Mouse (Mus musculus) limb, embryonic 11.5 days (tissue): ENCODE measurements around the gene Dgkq. TPM values are rescaled to one million over a fixed set of nuclear protein-coding genes. Genes with fewer than 3 reads are reported as not detected.
A peak's percentile ranks its signal among the peaks of the same experiment; 100 is the strongest.

Source experiments
- ATAC-seq: fragments of 200-750 bp; cut with Nextera tagmentation; 2 replicates; pipeline ENCODE4 v1.8.0; 2017; ENCODE audit warnings: low read depth; ENCODE audit not compliant: insufficient number of reproducible peaks, low FRiP score, low TSS enrichment
- DNase-seq: peaks from one replicate; pipeline ENCODE4 v3.0.0-alpha.2; 2015; ENCODE audit warnings: low spot score
- H3K27ac ChIP-seq: fragments of 300-500 bp; sonication (generic); replicated peaks from 2 replicates; pipeline ENCODE4 v1.5.1; 2014; ENCODE audit warnings: low read depth, mild to moderate bottlenecking, low read length
- H3K27me3 ChIP-seq: fragments of 300-500 bp; sonication (generic); 2 replicates; pipeline ENCODE4 v1.6.1; 2014; ENCODE audit warnings: mild to moderate bottlenecking, low read length, mixed read lengths; ENCODE audit not compliant: control insufficient read depth, insufficient read depth
- H3K36me3 ChIP-seq: fragments of 300-500 bp; sonication (generic); 2 replicates; pipeline ENCODE4 v1.6.1; 2014; ENCODE audit warnings: mild to moderate bottlenecking, low read length, moderate library complexity, mixed read lengths; ENCODE audit not compliant: control insufficient read depth, insufficient read depth
- H3K4me1 ChIP-seq: fragments of 300-500 bp; sonication (generic); 2 replicates; pipeline ENCODE4 v1.6.1; 2014; ENCODE audit warnings: low read length, mixed read lengths; ENCODE audit not compliant: control insufficient read depth, insufficient read depth
- H3K4me2 ChIP-seq: fragments of 300-500 bp; sonication (generic); 2 replicates; pipeline ENCODE4 v1.6.1; 2014; ENCODE audit warnings: low read depth, mild to moderate bottlenecking, moderate library complexity; ENCODE audit not compliant: severe bottlenecking
- H3K4me3 ChIP-seq: fragments of 300-500 bp; sonication (generic); 2 replicates; pipeline ENCODE4 v1.5.1; 2014; ENCODE audit warnings: low read depth, low read length
- H3K9ac ChIP-seq: fragments of 300-500 bp; sonication (generic); 2 replicates; pipeline ENCODE4 v1.6.1; 2014; ENCODE audit warnings: mild to moderate bottlenecking, low read length
- H3K9me3 ChIP-seq: fragments of 300-500 bp; sonication (generic); 2 replicates; pipeline ENCODE4 v1.6.1; 2016; ENCODE audit warnings: low read length; ENCODE audit not compliant: control insufficient read depth
- WGBS: fragments of 180-500 bp; shearing (Covaris S2); extraction: QIAGEN DNeasy Blood & Tissue Kit; methylation state at CpG from one replicate; pipeline ENCODE4 v1.1.7; 2014; 5-methylcytosine and 5-hydroxymethylcytosine counted together
- polyA plus RNA-seq: library from polyadenylated mRNA; unstranded; fragments of >200 nt; fragmentation: Nextera tagmentation; extraction: Ambion mirVana; gene quantifications from 2 replicates; pipeline ENCODE4 v1.2.1, GENCODE M21; 2014

Dgkq gene
- polyA plus RNA-seq, 1 experiment from 2014 or later, result 8.5 TPM

- H3K4me1 ChIP-seq, result peaks cover 4% of the 10 kb centered on the region; the same call in 1 of the 2 replicates
- H3K27ac ChIP-seq, result no peak overlapping the region
- H3K27me3 ChIP-seq, result no peaks in the 10 kb centered on the region
- H3K4me2 ChIP-seq, result no peak overlapping the region
- no peak overlapping the region for H3K4me3 ChIP-seq
- WGBS, result 84% methylated on average over 2 of the region's 2 CpGs
- H3K9ac ChIP-seq, result no peak overlapping the region
- peaks cover 4% of the 10 kb centered on the region; the same call in 1 of the 2 replicates for H3K36me3 ChIP-seq
- ATAC-seq (no peak), DNase-seq (no peak)
- no peaks in the 10 kb centered on the region for H3K9me3 ChIP-seq
These were observed 2.1 kb downstream of the Dgkq start for GRCm38 (mm10) chr5:108667370-108667769.

- Histone ChIP-seq H3K9ac (no peak overlapping the region), H3K4me1 (peaks cover 4% of the 10 kb centered on the region; the same call in 1 of the 2 replicates), H3K4me3 (no peak overlapping the region), H3K9me3 (no peaks in the 10 kb centered on the region), H3K36me3 (no peaks in the 10 kb centered on the region), H3K4me2 (no peak overlapping the region), H3K27ac (no peak overlapping the region), H3K27me3 (no peaks in the 10 kb centered on the region)
- no peak for ATAC-seq
- 41% methylated on average over 3 of the region's 3 CpGs for WGBS
- no peak for DNase-seq
These were observed 4.4 kb downstream of the Dgkq start for GRCm38 (mm10) chr5:108665066-108665465.

GRCm38 (mm10) chr5:108662772-108663171 is 6.7 kb downstream of the Dgkq start:
- no peaks in the 10 kb centered on the region for H3K9me3 ChIP-seq
- DNase-seq, result no peak
- no peak for ATAC-seq

GRCm38 (mm10) chr5:108660632-108661268 is 8.7 kb downstream of the Dgkq start:
- Histone ChIP-seq H3K4me2 (peak overlapping the region; percentile 73), H3K4me1 (peaks cover 5% of the 10 kb centered on the region), H3K36me3 (no peaks in the 10 kb centered on the region), H3K9ac (peak overlapping the region; percentile 88), H3K27ac (no peak overlapping the region), H3K9me3 (no peaks in the 10 kb centered on the region), H3K27me3 (no peaks in the 10 kb centered on the region), H3K4me3 (peak overlapping the region; percentile 75)
- WGBS, result 19% methylated on average over 36 of the region's 36 CpGs
- peak; percentile 98 for ATAC-seq
- peak; percentile 91 for DNase-seq

More at GRCm38 (mm10) chr5:108662772-108663171, 6.7 kb downstream of the Dgkq start:
- Histone ChIP-seq H3K9ac (no peak overlapping the region), H3K4me1 (peaks cover 5% of the 10 kb centered on the region), H3K27ac (no peak overlapping the region), H3K4me3 (no peak overlapping the region), H3K4me2 (no peak overlapping the region), H3K27me3 (no peaks in the 10 kb centered on the region), H3K36me3 (no peaks in the 10 kb centered on the region)
- 85% methylated on average over 4 of the region's 4 CpGs for WGBS

- Histone ChIP-seq H3K36me3 (no peaks in the 10 kb centered on the region; the same call in 1 of the 2 replicates), H3K27ac (no peak within 1 kb of the TSS), H3K9me3 (no peaks in the 10 kb centered on the region), H3K4me1 (peaks cover 5% of the 10 kb centered on the region), H3K4me3 (peak within 1 kb of the TSS; percentile 75), H3K27me3 (no peaks in the 10 kb centered on the region), H3K4me2 (peak within 1 kb of the TSS; percentile 73), H3K9ac (peak within 1 kb of the TSS; percentile 88)
- ATAC-seq, result peak; percentile 69; the same call in 1 of the 2 replicates
- no peak for DNase-seq
- 12% methylated on average over 24 of the region's 24 CpGs for WGBS
These were observed 9.5 kb downstream of the Dgkq start, which contains the start of gene Idua for GRCm38 (mm10) chr5:108659698-108660631. TSS of gene Idua (plus strand) at chr5:108660331.

GRCm38 (mm10) chr5:108658611-108659010 is 10.9 kb downstream of the Dgkq start:
- H3K4me2 ChIP-seq, result no peak overlapping the region
- peaks cover 5% of the 10 kb centered on the region; the same call in 1 of the 2 replicates for H3K36me3 ChIP-seq
- H3K9ac ChIP-seq, result no peak overlapping the region
- H3K27ac ChIP-seq, result no peak overlapping the region
- H3K4me1 ChIP-seq, result peaks cover 5% of the 10 kb centered on the region
- ATAC-seq, result no peak
- H3K4me3 ChIP-seq, result no peak overlapping the region
- no peaks in the 10 kb centered on the region for H3K9me3 ChIP-seq
- no peak for DNase-seq
- 74% methylated on average over 1 of the region's 1 CpGs for WGBS
- no peaks in the 10 kb centered on the region for H3K27me3 ChIP-seq

- Histone ChIP-seq H3K9ac (no peak overlapping the region), H3K4me3 (no peak overlapping the region), H3K36me3 (peaks cover 5% of the 10 kb centered on the region; the same call in 1 of the 2 replicates), H3K9me3 (no peaks in the 10 kb centered on the region), H3K4me2 (no peak overlapping the region), H3K27ac (no peak overlapping the region), H3K4me1 (peaks cover 5% of the 10 kb centered on the region), H3K27me3 (no peaks in the 10 kb centered on the region)
- 78% methylated on average over 5 of the region's 5 CpGs for WGBS
- no peak for DNase-seq
- ATAC-seq, result no peak
These were observed 12.1 kb downstream of the Dgkq start for GRCm38 (mm10) chr5:108657406-108657805.

- peaks cover 5% of the 10 kb centered on the region; the same call in 1 of the 2 replicates for H3K36me3 ChIP-seq
These were observed 13.4 kb downstream of the Dgkq start for GRCm38 (mm10) chr5:108655891-108656650.

More at GRCm38 (mm10) chr5:108655891-108656650, 13.4 kb downstream of the Dgkq start:
- Histone ChIP-seq H3K27me3 (no peaks in the 10 kb centered on the region), H3K4me1 (peaks cover 5% of the 10 kb centered on the region), H3K27ac (no peak overlapping the region), H3K4me3 (no peak overlapping the region), H3K9me3 (no peaks in the 10 kb centered on the region), H3K4me2 (no peak overlapping the region), H3K9ac (no peak overlapping the region)
- DNase-seq, result no peak
- ATAC-seq, result no peak
- WGBS, result 89% methylated on average over 15 of the region's 15 CpGs
